Mouse (Mus musculus) lung, embryonic 16.5 days (tissue): ENCODE measurements around the gene Il31. TPM values are rescaled to one million over a fixed set of nuclear protein-coding genes. Genes with fewer than 3 reads are reported as not detected.

Experiments
- ATAC-seq: fragments of 200-750 bp; cut with Nextera tagmentation; 2 replicates; pipeline ENCODE4 v1.8.0; 2017; ENCODE audit warnings: low read depth, mild to moderate bottlenecking, moderate library complexity
- H3K27ac ChIP-seq: fragments of 300-500 bp; sonication (generic); 2 replicates; pipeline ENCODE4 v1.5.1; 2014; ENCODE audit warnings: mild to moderate bottlenecking, control low read depth, low read length
- H3K27me3 ChIP-seq: fragments of 300-500 bp; sonication (generic); 2 replicates; pipeline ENCODE4 v1.6.1; 2014; ENCODE audit warnings: low read depth, low read length, mixed read lengths; ENCODE audit not compliant: control insufficient read depth, insufficient read depth
- H3K36me3 ChIP-seq: fragments of 300-500 bp; sonication (generic); 2 replicates; pipeline ENCODE4 v1.6.1; 2014; ENCODE audit warnings: low read length; ENCODE audit not compliant: control insufficient read depth, insufficient read depth
- H3K4me1 ChIP-seq: fragments of 300-500 bp; sonication (generic); replicated peaks from 2 replicates; pipeline ENCODE4 v1.6.1; 2014; ENCODE audit warnings: low read length, mixed read lengths; ENCODE audit not compliant: control insufficient read depth, insufficient read depth
- H3K4me2 ChIP-seq: fragments of 300-500 bp; sonication (generic); 2 replicates; pipeline ENCODE4 v1.6.1; 2014; ENCODE audit warnings: low read depth, low read length, control low read depth
- H3K4me3 ChIP-seq: fragments of 300-500 bp; sonication (generic); 2 replicates; pipeline ENCODE4 v1.5.1; 2014; ENCODE audit warnings: mild to moderate bottlenecking, low read length, control low read depth
- H3K9ac ChIP-seq: fragments of 300-500 bp; sonication (generic); 2 replicates; pipeline ENCODE4 v1.6.1; 2014; ENCODE audit warnings: low read length, control low read depth
- H3K9me3 ChIP-seq: fragments of 300-500 bp; sonication (generic); 2 replicates; pipeline ENCODE4 v1.6.1; 2016; ENCODE audit warnings: low read length; ENCODE audit not compliant: control insufficient read depth
- WGBS: fragments of 180-500 bp; shearing (Covaris S2); extraction: QIAGEN DNeasy Blood & Tissue Kit; methylation state at CpG from one replicate; pipeline ENCODE4 v1.1.7; 2014; 5-methylcytosine and 5-hydroxymethylcytosine counted together
- polyA plus RNA-seq: library from polyadenylated mRNA; unstranded; fragments of >200 nt; fragmentation: Nextera tagmentation; extraction: Ambion mirVana; gene quantifications from 2 replicates; pipeline ENCODE4 v1.2.1, GENCODE M21; 2015

Gene Il31
- polyA plus RNA-seq, 1 experiment from 2014 or later: not detected

GRCm38 (mm10) chr5:123444069-123444468 is 45.2 kb downstream of the Il31 start:
- WGBS: 50% methylated on average over 4 of the region's 4 CpGs
- Histone ChIP-seq H3K36me3 (peaks cover 24% of the 10 kb centered on the region), H3K27me3 (no peaks in the 10 kb centered on the region), H3K9ac (no peak overlapping the region), H3K27ac (no peak overlapping the region), H3K4me3 (no peak overlapping the region), H3K9me3 (no peaks in the 10 kb centered on the region), H3K4me2 (no peak overlapping the region), H3K4me1 (no peaks in the 10 kb centered on the region)
- peak; percentile 57; the same call in 1 of the 2 replicates for ATAC-seq

GRCm38 (mm10) chr5:123442283-123442682 is 47.0 kb downstream of the Il31 start:
- no peak overlapping the region for H3K4me2 ChIP-seq
- H3K36me3 ChIP-seq: peaks cover 17% of the 10 kb centered on the region
- 96% methylated on average over 3 of the region's 3 CpGs for WGBS
- H3K4me1 ChIP-seq: no peaks in the 10 kb centered on the region
- no peaks in the 10 kb centered on the region for H3K27me3 ChIP-seq
- no peak for ATAC-seq
- no peak overlapping the region for H3K27ac ChIP-seq
- no peaks in the 10 kb centered on the region for H3K9me3 ChIP-seq
- no peak overlapping the region for H3K4me3 ChIP-seq
- H3K9ac ChIP-seq: no peak overlapping the region

DNA sequence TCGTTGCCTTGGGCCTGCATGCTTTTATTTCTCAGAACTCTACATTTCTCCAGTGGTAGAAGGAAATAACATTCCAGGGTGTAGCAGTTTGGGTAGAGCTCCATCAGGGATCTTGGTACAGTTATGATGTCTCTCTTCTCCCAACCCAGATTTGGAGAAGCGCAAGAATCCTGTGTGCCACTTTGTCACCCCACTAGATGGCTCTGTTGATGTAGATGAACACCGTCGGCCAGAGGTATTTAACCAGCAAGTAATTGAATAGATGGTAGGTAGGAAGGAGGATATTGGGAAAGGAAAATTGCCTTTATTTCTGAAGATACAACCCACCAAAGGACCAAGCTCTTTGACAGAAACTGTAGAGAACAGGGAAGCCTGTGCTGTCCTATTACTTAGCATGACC is 48.6 kb downstream of the Il31 start:
- Histone ChIP-seq H3K9me3 (no peaks in the 10 kb centered on the region), H3K4me3 (no peak overlapping the region), H3K27ac (no peak overlapping the region), H3K27me3 (no peaks in the 10 kb centered on the region), H3K4me1 (peaks cover 10% of the 10 kb centered on the region), H3K9ac (no peak overlapping the region), H3K4me2 (no peak overlapping the region), H3K36me3 (peaks cover 8% of the 10 kb centered on the region; the same call in 1 of the 2 replicates)
- no peak for ATAC-seq
- 71% methylated on average over 4 of the region's 4 CpGs for WGBS

GRCm38 (mm10) chr5:123439941-123440340 is 49.3 kb downstream of the Il31 start:
- Histone ChIP-seq H3K4me1 (peaks cover 11% of the 10 kb centered on the region), H3K27me3 (no peaks in the 10 kb centered on the region), H3K36me3 (peaks cover 6% of the 10 kb centered on the region; the same call in 1 of the 2 replicates), H3K9ac (no peak overlapping the region), H3K4me2 (no peak overlapping the region), H3K27ac (no peak overlapping the region), H3K4me3 (no peak overlapping the region), H3K9me3 (no peaks in the 10 kb centered on the region)
- ATAC-seq: no peak
- WGBS: 76% methylated on average over 4 of the region's 4 CpGs

DNA sequence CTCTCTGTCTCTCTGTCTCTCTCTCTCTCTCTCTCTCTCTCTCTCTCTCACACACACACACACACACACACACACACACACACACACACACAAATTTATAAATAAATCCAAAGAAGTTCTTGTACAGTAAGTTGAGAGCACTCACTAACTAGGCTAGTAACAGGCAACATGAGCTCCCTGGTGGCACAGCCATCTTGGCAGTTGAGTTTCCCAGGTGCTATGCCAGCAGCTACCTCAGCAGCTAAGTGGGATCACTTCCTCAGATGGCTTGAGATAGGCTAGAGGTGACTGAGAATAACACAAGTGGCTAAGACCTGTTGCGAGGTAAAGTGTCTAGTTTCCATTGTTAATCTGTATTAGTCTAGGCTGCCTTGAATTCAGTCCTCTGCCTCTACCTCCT is 50.0 kb downstream of the Il31 start:
- no peaks in the 10 kb centered on the region for H3K27me3 ChIP-seq
- H3K4me2 ChIP-seq: no peak overlapping the region
- peaks cover 11% of the 10 kb centered on the region for H3K4me1 ChIP-seq
- no peak overlapping the region for H3K27ac ChIP-seq
- peaks cover 6% of the 10 kb centered on the region; the same call in 1 of the 2 replicates for H3K36me3 ChIP-seq
- no peak overlapping the region for H3K9ac ChIP-seq
- ATAC-seq: no peak
- no peaks in the 10 kb centered on the region for H3K9me3 ChIP-seq
- 97% methylated on average over 1 of the region's 1 CpGs for WGBS
- no peak overlapping the region for H3K4me3 ChIP-seq

DNA sequence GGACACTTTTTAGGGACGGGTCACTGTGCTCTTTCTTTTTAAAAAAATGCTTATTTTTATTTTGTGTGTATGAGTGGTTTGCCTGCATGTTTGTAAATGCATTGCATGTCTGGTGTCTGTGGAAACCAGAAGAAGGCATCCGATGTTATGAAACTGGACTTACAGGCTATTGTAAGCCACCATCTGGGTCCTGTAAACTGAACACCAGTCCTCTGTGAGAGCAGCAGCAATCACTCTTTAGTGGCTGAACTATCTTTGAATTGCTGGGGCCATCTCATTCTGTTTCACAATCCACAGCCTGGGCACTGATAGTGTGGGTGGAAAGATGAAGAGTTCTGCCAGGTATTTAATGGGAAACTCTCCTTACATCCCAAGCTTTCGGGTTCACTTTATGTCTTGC is 50.9 kb downstream of the Il31 start:
- Histone ChIP-seq H3K9ac (no peak overlapping the region), H3K9me3 (no peaks in the 10 kb centered on the region), H3K4me3 (no peak overlapping the region), H3K27me3 (no peaks in the 10 kb centered on the region), H3K4me1 (peaks cover 14% of the 10 kb centered on the region), H3K36me3 (peaks cover 6% of the 10 kb centered on the region; the same call in 1 of the 2 replicates), H3K27ac (no peak overlapping the region), H3K4me2 (no peak overlapping the region)
- WGBS: 68% methylated on average over 3 of the region's 3 CpGs
- no peak for ATAC-seq

GRCm38 (mm10) chr5:123436780-123437175 is 52.5 kb downstream of the Il31 start:
- H3K9ac ChIP-seq: no peak overlapping the region
- peak; percentile 19; the same call in 1 of the 2 replicates for ATAC-seq
- 26% methylated on average over 4 of the region's 4 CpGs for WGBS
- H3K4me3 ChIP-seq: no peak overlapping the region
- no peak overlapping the region for H3K4me2 ChIP-seq
- H3K27me3 ChIP-seq: no peaks in the 10 kb centered on the region
- H3K4me1 ChIP-seq: peaks cover 27% of the 10 kb centered on the region
- no peaks in the 10 kb centered on the region for H3K36me3 ChIP-seq
- peak overlapping the region; percentile 1; the same call in 1 of the 2 replicates for H3K27ac ChIP-seq
- no peaks in the 10 kb centered on the region for H3K9me3 ChIP-seq

DNA sequence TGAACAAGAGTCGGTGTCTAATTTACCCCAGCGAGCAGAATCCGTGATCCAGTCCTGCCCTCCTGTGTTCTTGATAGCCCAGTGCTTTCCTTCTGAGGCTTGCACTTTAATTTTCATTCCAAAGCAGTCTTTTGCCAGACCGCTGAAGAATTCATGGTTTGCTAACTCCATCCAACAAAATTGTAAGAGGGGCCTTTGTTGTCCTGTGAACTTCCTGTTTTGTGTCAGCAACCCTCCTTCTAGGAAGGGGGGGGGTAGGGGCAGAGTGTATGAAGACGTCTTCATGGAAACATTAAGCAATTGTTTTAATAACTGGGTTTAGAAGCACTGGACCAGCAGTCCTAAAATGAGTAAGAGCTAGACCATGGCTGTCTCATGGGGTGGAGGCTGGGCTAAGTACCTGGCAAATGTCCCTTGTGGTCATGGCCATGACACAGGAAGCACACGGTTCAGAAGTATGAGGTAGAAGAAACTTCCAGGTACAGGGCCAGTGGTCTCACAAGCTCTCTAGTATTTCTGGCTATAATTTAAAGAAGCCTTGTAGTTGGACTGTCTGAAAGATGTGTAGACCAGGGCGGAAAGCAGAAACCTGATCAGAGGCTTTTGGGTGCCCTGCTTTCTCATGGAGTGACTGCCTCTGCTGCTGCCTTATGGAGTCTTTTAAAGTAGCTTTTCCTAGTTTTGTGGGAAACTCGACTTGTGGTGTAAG is 53.1 kb downstream of the Il31 start:
- no peaks in the 10 kb centered on the region for H3K27me3 ChIP-seq
- H3K9ac ChIP-seq: 0 out of 2 replicates have a peak overlapping the region, but pooled peaks have one; percentile 3
- H3K36me3 ChIP-seq: no peaks in the 10 kb centered on the region
- H3K4me3 ChIP-seq: no peak overlapping the region
- ATAC-seq: peak; percentile 51
- no peak overlapping the region for H3K4me2 ChIP-seq
- peak overlapping the region; percentile 1; the same call in 1 of the 2 replicates for H3K27ac ChIP-seq
- WGBS: 39% methylated on average over 8 of the region's 8 CpGs
- H3K4me1 ChIP-seq: peaks cover 33% of the 10 kb centered on the region
- no peaks in the 10 kb centered on the region for H3K9me3 ChIP-seq

DNA sequence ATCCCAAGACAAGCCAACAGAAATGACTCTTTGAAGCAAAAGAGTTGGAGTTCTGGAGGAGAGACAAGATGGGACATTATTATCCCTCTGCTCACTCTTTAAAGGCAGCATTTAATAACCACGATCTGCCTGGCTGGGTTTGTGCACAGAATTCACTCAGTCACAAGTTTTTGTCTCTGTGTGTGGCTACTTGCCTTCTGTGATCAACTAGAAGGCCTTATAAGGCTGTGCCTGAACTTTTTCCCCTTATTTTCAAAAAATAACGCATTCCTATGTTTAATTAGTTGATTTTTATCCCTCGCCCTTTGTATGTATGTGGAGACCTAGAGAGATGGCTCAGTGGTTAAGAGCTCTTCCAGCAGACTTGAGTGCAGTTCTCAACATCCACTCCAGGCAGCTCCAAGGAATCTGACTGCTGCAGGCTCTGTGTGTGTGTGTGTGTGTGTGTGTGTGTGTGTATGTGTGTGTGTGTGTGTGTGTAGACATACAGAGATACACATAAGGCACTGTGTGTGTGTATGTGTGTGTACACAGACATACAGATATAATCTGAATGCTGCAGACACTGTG is 56.9 kb downstream of the Il31 start:
- no peaks in the 10 kb centered on the region for H3K9me3 ChIP-seq
- no peak overlapping the region for H3K4me3 ChIP-seq
- H3K27me3 ChIP-seq: no peaks in the 10 kb centered on the region
- H3K27ac ChIP-seq: peak overlapping the region; percentile 84
- 24% methylated on average over 3 of the region's 3 CpGs for WGBS
- peak; percentile 57 for ATAC-seq
- H3K9ac ChIP-seq: peak overlapping the region; percentile 20; the same call in 1 of the 2 replicates
- peaks cover 33% of the 10 kb centered on the region for H3K4me1 ChIP-seq
- H3K4me2 ChIP-seq: 0 out of 2 replicates have a peak overlapping the region, but pooled peaks have one; percentile 22
- H3K36me3 ChIP-seq: no peaks in the 10 kb centered on the region
